Mouse (Mus musculus) kidney, postnatal 0 days (tissue): Measurements from ENCODE around the gene Pebp1. TPM values are rescaled to one million over a fixed set of nuclear protein-coding genes. Genes with fewer than 3 reads are reported as not detected.

Experiments
- ATAC-seq: fragments of 200-750 bp; cut with Nextera tagmentation; replicated peaks from 2 replicates; pipeline ENCODE4 v1.8.0; 2017; ENCODE audit warnings: low read depth, moderate number of reproducible peaks, moderate TSS enrichment, moderate library complexity; ENCODE audit not compliant: low FRiP score
- DNase-seq: peaks from one replicate; pipeline ENCODE4 v3.0.0-alpha.2; 2016; ENCODE audit warnings: low spot score
- H3K27ac ChIP-seq: fragments of 300-500 bp; sonication (generic); 2 replicates; pipeline ENCODE4 v1.5.1; 2014; ENCODE audit warnings: mild to moderate bottlenecking
- H3K27me3 ChIP-seq: fragments of 300-500 bp; sonication (generic); 2 replicates; pipeline ENCODE4 v1.6.1; 2014; ENCODE audit warnings: low read length, mixed read lengths; ENCODE audit not compliant: insufficient read depth
- H3K36me3 ChIP-seq: fragments of 300-500 bp; sonication (generic); 2 replicates; pipeline ENCODE4 v1.6.1; 2014; ENCODE audit warnings: low read length, mixed read lengths; ENCODE audit not compliant: insufficient read depth
- H3K4me1 ChIP-seq: fragments of 300-500 bp; sonication (generic); replicated peaks from 2 replicates; pipeline ENCODE4 v1.6.1; 2014; ENCODE audit warnings: antibody characterized with exemption, low read length, mixed read lengths; ENCODE audit not compliant: insufficient read depth
- H3K4me2 ChIP-seq: fragments of 300-500 bp; sonication (generic); 2 replicates; pipeline ENCODE4 v1.6.1; 2014; ENCODE audit warnings: mild to moderate bottlenecking, low read length, moderate library complexity, mixed read lengths
- H3K4me3 ChIP-seq: fragments of 300-500 bp; sonication (generic); replicated peaks from 2 replicates; pipeline ENCODE4 v1.5.1; 2014; ENCODE audit warnings: low read depth, low read length
- H3K9ac ChIP-seq: fragments of 300-500 bp; sonication (generic); 2 replicates; pipeline ENCODE4 v1.6.1; 2014; ENCODE audit warnings: low read depth, low read length
- H3K9me3 ChIP-seq: fragments of 300-500 bp; sonication (generic); replicated peaks from 2 replicates; pipeline ENCODE4 v1.6.1; 2016; ENCODE audit warnings: low read length, inconsistent platforms, mixed read lengths
- CTCF ChIP-seq: IDR thresholded peaks from 2 replicates; pipeline ENCODE4 v1.5.1; 2016; ENCODE audit warnings: antibody characterized with exemption, low read depth, mild to moderate bottlenecking, moderate library complexity
- WGBS: fragments of 180-500 bp; shearing (Covaris S2); extraction: QIAGEN DNeasy Blood & Tissue Kit; methylation state at CpG from one replicate; pipeline ENCODE4 v1.1.7; 2014; 5-methylcytosine and 5-hydroxymethylcytosine counted together
- polyA plus RNA-seq: library from polyadenylated mRNA; unstranded; fragments of >200 nt; fragmentation: Nextera tagmentation; extraction: Ambion mirVana; gene quantifications from 2 replicates; pipeline ENCODE4 v1.2.1, GENCODE M21; 2015

Pebp1 gene
- polyA plus RNA-seq: 625 and 668 TPM in 2 replicates

DNA sequence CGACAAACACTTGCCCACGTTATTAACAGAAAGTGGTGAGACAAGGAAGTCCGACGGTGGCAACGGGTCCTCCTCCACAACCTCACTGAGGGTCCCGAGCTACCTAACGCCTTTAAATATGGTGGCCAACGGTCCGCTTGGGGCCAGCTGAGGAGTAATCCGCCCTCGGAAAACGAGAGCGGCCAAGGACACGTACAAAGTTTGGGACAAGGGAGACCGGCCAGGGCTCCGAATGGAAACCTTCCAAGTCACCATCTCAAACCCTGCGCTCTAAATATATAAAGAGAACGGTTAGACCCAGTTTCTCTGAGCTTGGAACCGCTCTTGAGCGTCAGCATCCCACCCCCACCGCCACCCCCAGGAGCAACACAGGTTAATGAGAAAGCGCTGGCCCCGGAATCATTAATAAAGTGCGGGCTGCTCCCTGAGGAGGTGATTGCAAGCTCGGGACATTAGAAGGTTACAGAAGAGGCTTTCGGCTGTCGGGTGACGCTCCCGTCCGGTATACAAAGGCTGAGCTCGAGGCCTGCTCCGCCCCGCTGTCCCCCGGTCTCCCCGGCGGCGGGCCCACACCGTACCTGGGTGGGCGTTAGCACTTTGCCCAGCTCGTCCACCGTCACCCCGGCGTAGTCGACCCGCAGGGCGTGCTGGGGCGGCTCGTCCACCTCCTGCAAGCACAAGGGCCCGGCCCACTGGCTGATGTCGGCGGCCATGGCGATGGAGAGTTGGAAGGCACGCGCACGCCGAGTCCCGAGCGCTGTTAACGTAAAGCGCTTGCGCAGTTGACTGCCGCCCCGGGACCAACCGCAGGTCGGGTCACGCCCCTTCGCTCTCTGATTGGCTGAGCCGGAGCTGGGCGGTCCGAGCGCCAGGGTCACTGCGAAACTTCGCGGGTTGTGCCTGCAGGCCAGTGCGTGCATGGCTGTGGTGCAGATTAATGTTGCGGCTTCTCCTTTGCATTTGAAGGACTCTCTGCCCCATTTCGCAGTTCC, at the start of gene Pebp1:
Gene Pebp1, minus strand, starts transcription at position 795 of the 992 bp plus-strand sequence.
- under 1% methylated on average over 74 of the region's 77 CpGs for WGBS
- ATAC-seq (peak; percentile 93), DNase-seq (peak; percentile 98)
- peak within 1 kb of the TSS; percentile 86 for H3K4me2 ChIP-seq
- H3K4me1 ChIP-seq: peaks cover 17% of the 10 kb centered on the region; the same call in 1 of the 2 replicates
- H3K4me3 ChIP-seq: peak within 1 kb of the TSS; percentile 76
- H3K9me3 ChIP-seq: no peaks in the 10 kb centered on the region
- no peak for TF ChIP-seq CTCF
- H3K9ac ChIP-seq: peak within 1 kb of the TSS; percentile 82
- no peaks in the 10 kb centered on the region for H3K27me3 ChIP-seq
- 0 out of 2 replicates have a peak, but pooled peaks cover 5% of the 10 kb centered on the region for H3K36me3 ChIP-seq
- peak within 1 kb of the TSS; percentile 79 for H3K27ac ChIP-seq

DNA sequence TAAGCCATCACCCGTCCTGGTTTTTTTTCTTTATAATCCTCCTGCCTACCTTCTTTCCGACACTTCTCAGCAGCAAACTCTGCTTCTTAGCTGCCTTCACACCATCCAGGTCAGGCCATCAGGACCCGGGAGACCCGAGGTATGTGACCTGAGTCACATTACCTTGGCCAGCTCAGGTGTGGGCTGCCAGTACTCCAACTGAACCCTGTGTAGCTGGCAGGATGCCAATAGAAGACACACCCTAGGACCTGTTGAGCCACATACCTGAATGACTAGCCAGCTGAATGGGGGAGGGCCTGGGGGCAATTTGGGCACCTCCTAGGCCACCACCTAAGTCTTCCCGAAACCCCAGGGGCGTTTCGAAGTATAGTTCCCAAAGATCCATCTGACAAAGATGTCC, 43.0 kb upstream of the Pebp1 start:
- H3K4me1 ChIP-seq: no peaks in the 10 kb centered on the region
- no peak overlapping the region for H3K27ac ChIP-seq
- 0 out of 2 replicates have a peak, but pooled peaks have one; percentile 56 for ATAC-seq
- no peaks in the 10 kb centered on the region for H3K9me3 ChIP-seq
- DNase-seq: no peak
- H3K9ac ChIP-seq: no peak overlapping the region
- 68% methylated on average over 7 of the region's 7 CpGs for WGBS
- no peak overlapping the region for H3K4me2 ChIP-seq
- H3K4me3 ChIP-seq: no peak overlapping the region
- 0 out of 2 replicates have a peak, but pooled peaks cover 8% of the 10 kb centered on the region for H3K36me3 ChIP-seq
- H3K27me3 ChIP-seq: no peaks in the 10 kb centered on the region
- no peak for TF ChIP-seq CTCF

DNA sequence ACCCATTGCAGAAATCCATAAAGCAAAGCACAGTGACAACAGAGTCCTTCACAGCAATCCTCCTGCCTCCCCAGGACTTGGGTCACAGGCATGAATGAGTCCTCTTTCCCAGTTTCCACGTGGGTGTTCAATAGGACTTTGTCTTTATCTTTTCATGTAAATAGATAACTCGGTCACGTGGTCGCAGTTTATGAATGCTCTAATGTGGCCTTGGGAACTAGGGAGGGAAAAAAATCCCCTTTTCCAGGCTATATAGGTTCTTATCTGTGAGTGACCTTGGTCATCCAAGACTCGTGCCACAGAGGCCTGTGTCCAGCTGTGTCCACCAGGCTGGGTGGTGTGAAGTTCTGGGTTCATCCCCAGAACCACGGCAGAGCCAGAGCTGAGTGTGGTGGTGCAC, 39.0 kb upstream of the Pebp1 start:
- Histone ChIP-seq H3K4me3 (no peak overlapping the region), H3K27me3 (no peaks in the 10 kb centered on the region), H3K4me2 (no peak overlapping the region), H3K27ac (no peak overlapping the region), H3K9me3 (no peaks in the 10 kb centered on the region), H3K9ac (no peak overlapping the region), H3K36me3 (0 out of 2 replicates have a peak, but pooled peaks cover 2% of the 10 kb centered on the region), H3K4me1 (no peaks in the 10 kb centered on the region)
- 77% methylated on average over 6 of the region's 6 CpGs for WGBS
- ATAC-seq (no peak), DNase-seq (no peak)
- no peak for TF ChIP-seq CTCF

DNA sequence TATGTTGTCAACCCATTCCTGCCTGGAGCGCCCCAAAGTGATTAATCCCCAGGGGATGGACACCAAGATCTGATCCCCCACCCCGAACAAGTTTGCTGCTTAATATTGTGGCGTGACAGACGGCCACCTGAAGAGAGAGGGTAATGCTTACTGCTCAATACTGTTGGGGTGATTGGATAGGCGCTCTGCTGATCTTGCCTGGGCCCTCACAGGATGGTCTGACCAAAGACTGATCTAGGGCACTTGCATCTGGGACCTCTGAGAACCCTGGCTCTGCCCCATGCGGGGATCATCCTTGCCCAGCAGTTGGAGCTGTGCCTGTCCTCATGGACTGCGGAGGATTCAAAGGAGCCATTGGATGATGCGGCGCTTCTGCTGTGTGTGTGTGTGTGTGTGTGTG, 36.3 kb upstream of the Pebp1 start:
- no peak for DNase-seq
- TF ChIP-seq CTCF: no peak
- Histone ChIP-seq H3K4me1 (no peaks in the 10 kb centered on the region; the same call in 1 of the 2 replicates), H3K36me3 (0 out of 2 replicates have a peak, but pooled peaks cover 2% of the 10 kb centered on the region), H3K27me3 (no peaks in the 10 kb centered on the region), H3K9me3 (no peaks in the 10 kb centered on the region), H3K27ac (no peak overlapping the region), H3K4me3 (no peak overlapping the region), H3K9ac (no peak overlapping the region), H3K4me2 (no peak overlapping the region)
- no peak for ATAC-seq
- 89% methylated on average over 9 of the region's 9 CpGs for WGBS

DNA sequence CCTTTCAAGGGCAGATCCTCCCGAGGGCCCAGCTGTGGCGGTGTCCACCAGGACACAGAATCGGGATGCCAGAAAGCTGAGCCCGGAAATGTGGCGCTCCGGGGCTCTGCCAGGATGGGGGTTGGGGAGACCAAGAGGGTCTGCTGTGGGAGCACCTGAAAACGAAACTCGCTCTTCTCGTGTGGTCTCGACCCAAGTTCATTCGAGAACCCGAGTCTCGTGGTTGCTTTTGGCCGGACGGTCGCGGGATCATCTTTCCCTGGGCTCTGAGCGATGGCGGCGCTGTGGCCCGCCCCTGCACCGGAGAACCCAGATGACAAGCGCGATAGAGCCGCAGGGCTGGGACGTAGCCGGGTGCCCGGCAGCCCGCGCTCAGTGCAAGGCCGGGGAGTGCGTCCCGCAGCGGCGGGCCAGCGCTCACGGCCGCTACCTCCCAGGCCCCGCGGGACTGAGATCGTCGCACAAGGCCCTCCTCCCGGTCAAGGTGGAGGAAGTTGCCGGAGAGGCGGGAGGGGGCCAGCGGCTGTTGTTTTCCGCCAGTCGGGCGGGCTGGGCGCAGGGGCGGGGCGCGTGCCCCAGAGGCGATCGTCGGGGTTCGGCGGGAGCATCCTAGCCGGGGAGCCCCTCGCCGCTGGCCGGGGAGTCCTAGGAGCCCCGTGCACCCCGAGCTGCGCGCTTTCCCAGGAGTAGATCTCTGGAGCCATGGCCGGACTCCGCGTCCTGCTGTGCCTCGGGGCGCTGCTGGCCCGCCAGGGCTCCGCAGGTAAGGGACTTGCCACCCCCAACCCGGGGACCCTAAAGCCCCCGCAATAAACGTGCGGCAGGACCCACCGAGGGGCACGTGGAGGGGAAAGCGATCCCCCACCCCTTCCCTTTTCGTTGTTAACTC, 31.6 kb upstream of the Pebp1 start, which contains the start of gene Vsig10:
Gene Vsig10, plus strand, starts transcription at position 343 of the 889 bp plus-strand sequence.
- Histone ChIP-seq H3K9me3 (no peaks in the 10 kb centered on the region), H3K27ac (peak within 1 kb of the TSS; percentile 90), H3K4me2 (peak within 1 kb of the TSS; percentile 96), H3K4me3 (peak within 1 kb of the TSS; percentile 83), H3K9ac (peak within 1 kb of the TSS; percentile 91), H3K36me3 (no peaks in the 10 kb centered on the region), H3K4me1 (no peaks in the 10 kb centered on the region; the same call in none of the 2 replicates), H3K27me3 (no peaks in the 10 kb centered on the region)
- peak; percentile 29; the same call in 1 of the 2 replicates for TF ChIP-seq CTCF
- ATAC-seq (peak; percentile 78), DNase-seq (peak; percentile 81)
- WGBS: under 1% methylated on average over 75 of the region's 81 CpGs
